Mouse (Mus musculus) kidney, embryonic 15.5 days (tissue): ENCODE measurements at regions not wholly inside any gene's neighbourhood (a gene's known extent, or its start where the extent isn't known, plus 50 kb on each side); places are given as distances from the start of the nearest gene placed in this dataset.

ENCODE experiments used
- ATAC-seq: fragments of 200-750 bp; cut with Nextera tagmentation; replicated peaks from 2 replicates; pipeline ENCODE4 v1.8.0; 2017; ENCODE audit warnings: moderate TSS enrichment; ENCODE audit not compliant: low FRiP score
- H3K27ac ChIP-seq: fragments of 300-500 bp; sonication (generic); 2 replicates; pipeline ENCODE4 v1.5.1; 2015; ENCODE audit warnings: mild to moderate bottlenecking, inconsistent platforms
- H3K27me3 ChIP-seq: fragments of 300-500 bp; sonication (generic); 2 replicates; pipeline ENCODE4 v1.6.1; 2015; ENCODE audit warnings: inconsistent platforms
- H3K36me3 ChIP-seq: fragments of 300-500 bp; sonication (generic); 2 replicates; pipeline ENCODE4 v1.6.1; 2015; ENCODE audit warnings: inconsistent platforms
- H3K4me1 ChIP-seq: fragments of 300-500 bp; sonication (generic); 2 replicates; pipeline ENCODE4 v1.6.1; 2015; ENCODE audit warnings: inconsistent platforms
- H3K4me2 ChIP-seq: fragments of 300-500 bp; sonication (generic); 2 replicates; pipeline ENCODE4 v1.6.1; 2015; ENCODE audit warnings: moderate library complexity, mild to moderate bottlenecking, inconsistent platforms
- H3K4me3 ChIP-seq: fragments of 300-500 bp; sonication (generic); replicated peaks from 2 replicates; pipeline ENCODE4 v1.5.1; 2015; ENCODE audit warnings: mild to moderate bottlenecking, inconsistent platforms
- H3K9ac ChIP-seq: fragments of 300-500 bp; sonication (generic); 2 replicates; pipeline ENCODE4 v1.6.1; 2015; ENCODE audit warnings: mild to moderate bottlenecking, inconsistent platforms
- H3K9me3 ChIP-seq: fragments of 300-500 bp; sonication (generic); replicated peaks from 2 replicates; pipeline ENCODE4 v1.6.1; 2016; ENCODE audit warnings: inconsistent platforms
- WGBS: fragments of 180-500 bp; shearing (Covaris S2); methylation state at CpG from one replicate; pipeline ENCODE4 v1.1.7; 2015; ENCODE audit warnings: mixed read lengths; 5-methylcytosine and 5-hydroxymethylcytosine counted together

- 23% methylated on average over 9 of the region's 9 CpGs for WGBS
- Histone ChIP-seq H3K27me3 (peaks cover 37% of the 10 kb centered on the region), H3K27ac (no peak overlapping the region), H3K4me2 (peak overlapping the region; percentile 41), H3K9ac (no peak overlapping the region), H3K4me1 (peaks cover 22% of the 10 kb centered on the region), H3K36me3 (no peaks in the 10 kb centered on the region), H3K4me3 (0 out of 2 replicates have a peak overlapping the region, but pooled peaks have one; percentile 7), H3K9me3 (no peaks in the 10 kb centered on the region)
- ATAC-seq: no peak
Measured at GRCm38 (mm10) chr5:114512756-114513155, 55.1 kb upstream of the Fam222a start.

DNA sequence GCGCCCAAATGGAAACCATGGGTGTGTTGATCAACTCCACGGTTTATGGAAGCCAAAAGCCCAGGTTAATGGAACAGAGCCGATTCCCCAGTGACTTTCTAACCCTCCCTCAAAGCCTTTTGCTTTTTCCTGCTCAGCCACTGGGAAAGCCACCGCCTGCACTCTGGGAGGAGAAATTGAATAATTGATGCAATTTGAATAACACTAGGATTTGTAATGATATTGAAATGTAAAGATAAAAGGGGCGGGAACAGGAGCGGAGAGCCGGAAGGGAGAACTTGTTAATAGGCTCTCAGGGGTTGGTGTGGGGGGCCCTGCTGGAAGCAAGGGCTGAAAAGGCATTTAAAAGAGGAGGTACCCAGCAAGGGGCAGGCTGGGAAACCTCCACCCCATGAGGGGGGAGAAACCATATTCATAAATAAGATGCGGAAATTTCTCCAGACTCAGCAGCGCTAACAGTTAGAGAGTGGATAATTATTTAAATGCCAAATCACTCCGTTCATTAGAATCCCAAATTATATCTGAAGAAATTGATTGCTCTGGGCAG lies 53.8 kb upstream of the Fam222a start:
- Histone ChIP-seq H3K36me3 (no peaks in the 10 kb centered on the region), H3K9me3 (no peaks in the 10 kb centered on the region), H3K4me1 (peaks cover 16% of the 10 kb centered on the region; the same call in 1 of the 2 replicates), H3K9ac (no peak overlapping the region), H3K4me3 (no peak overlapping the region), H3K4me2 (peak overlapping the region; percentile 41), H3K27me3 (peaks cover 37% of the 10 kb centered on the region), H3K27ac (no peak overlapping the region)
- no peak for ATAC-seq
- 11% methylated on average over 10 of the region's 10 CpGs for WGBS

DNA sequence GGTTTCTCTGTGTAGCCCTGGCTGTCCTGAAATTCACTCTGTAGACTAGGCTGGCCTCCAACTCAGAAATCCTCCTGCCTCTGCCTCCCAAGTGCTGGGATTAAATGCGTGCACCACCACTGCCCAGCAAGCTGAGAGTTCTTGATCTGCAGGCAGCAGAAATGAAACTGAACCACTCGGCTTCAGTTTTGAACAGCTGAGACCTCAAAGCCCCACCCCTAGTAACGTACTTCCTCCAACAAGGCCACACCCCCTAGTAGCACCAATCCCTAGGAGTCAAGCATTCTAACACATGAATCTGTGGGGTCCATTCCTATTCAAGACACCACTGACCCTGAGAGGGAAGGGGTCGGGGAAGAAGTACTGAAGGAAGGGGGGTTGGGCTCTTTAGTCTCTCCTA lies 50.8 kb upstream of the Fam222a start:
- no peak for ATAC-seq
- peaks cover 13% of the 10 kb centered on the region; the same call in 1 of the 2 replicates for H3K4me1 ChIP-seq
- 78% methylated on average over 4 of the region's 4 CpGs for WGBS

DNA sequence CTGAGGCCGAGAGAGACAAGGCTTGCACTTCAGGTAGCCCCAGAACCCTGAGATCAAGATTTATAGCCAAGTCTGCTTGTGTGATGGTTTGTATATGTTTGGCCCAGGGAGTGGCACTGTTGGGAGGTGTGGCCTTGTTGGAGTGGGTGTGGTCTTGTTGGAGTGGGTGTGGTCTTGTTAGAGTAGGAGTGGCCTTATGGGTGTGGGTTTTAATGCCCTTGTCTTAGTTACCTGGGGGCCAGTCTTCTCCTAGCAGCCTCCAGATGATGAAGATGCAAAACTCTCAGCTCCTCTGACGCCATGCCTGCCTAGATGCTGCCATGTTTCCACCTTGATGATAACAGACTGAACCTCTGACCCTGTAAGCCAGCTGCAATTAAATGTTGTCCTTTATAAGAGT lies 49.8 kb upstream of the Fam222a start:
- Histone ChIP-seq H3K4me2 (no peak overlapping the region), H3K9ac (no peak overlapping the region), H3K4me3 (no peak overlapping the region), H3K4me1 (peaks cover 10% of the 10 kb centered on the region; the same call in 1 of the 2 replicates), H3K9me3 (no peaks in the 10 kb centered on the region), H3K27me3 (peaks cover 20% of the 10 kb centered on the region), H3K36me3 (no peaks in the 10 kb centered on the region), H3K27ac (no peak overlapping the region)
- WGBS: 85% methylated on average over 2 of the region's 2 CpGs
- ATAC-seq: no peak

More for the DNA sequence above, 50.8 kb upstream of the Fam222a start:
- Histone ChIP-seq H3K9ac (no peak overlapping the region), H3K27me3 (peaks cover 28% of the 10 kb centered on the region), H3K36me3 (no peaks in the 10 kb centered on the region), H3K4me2 (no peak overlapping the region), H3K4me3 (no peak overlapping the region), H3K9me3 (no peaks in the 10 kb centered on the region), H3K27ac (no peak overlapping the region)
